Mouse (Mus musculus) heart, postnatal 0 days (tissue): ENCODE measurements around the gene Klf11.

Experiments
- CTCF ChIP-seq: IDR thresholded peaks from 2 replicates; pipeline ENCODE4 v1.5.1; 2016; ENCODE audit warnings: antibody characterized with exemption, control low read depth, low read depth
- EP300 ChIP-seq: IDR thresholded peaks from 2 replicates; pipeline ENCODE4 v1.6.1; 2016; ENCODE audit warnings: antibody characterized with exemption, low read depth

- TF ChIP-seq CTCF: no peak
- no peak for TF ChIP-seq EP300
These were observed 48.5 kb downstream of the Klf11 start for GRCm38 (mm10) chr12:24699578-24699977.
